Mouse (Mus musculus) heart, adult 9 months (tissue): ENCODE measurements around the gene Ybey.
A peak's percentile ranks its signal among the peaks of the same experiment; 100 is the strongest.

Source experiments
- DNase-seq, 2 experiments: peaks; one replicate each; pipeline ENCODE4 v3.0.0; 2022; ENCODE audit warnings: low spot score in 2 of 2

Ybey gene

DNA sequence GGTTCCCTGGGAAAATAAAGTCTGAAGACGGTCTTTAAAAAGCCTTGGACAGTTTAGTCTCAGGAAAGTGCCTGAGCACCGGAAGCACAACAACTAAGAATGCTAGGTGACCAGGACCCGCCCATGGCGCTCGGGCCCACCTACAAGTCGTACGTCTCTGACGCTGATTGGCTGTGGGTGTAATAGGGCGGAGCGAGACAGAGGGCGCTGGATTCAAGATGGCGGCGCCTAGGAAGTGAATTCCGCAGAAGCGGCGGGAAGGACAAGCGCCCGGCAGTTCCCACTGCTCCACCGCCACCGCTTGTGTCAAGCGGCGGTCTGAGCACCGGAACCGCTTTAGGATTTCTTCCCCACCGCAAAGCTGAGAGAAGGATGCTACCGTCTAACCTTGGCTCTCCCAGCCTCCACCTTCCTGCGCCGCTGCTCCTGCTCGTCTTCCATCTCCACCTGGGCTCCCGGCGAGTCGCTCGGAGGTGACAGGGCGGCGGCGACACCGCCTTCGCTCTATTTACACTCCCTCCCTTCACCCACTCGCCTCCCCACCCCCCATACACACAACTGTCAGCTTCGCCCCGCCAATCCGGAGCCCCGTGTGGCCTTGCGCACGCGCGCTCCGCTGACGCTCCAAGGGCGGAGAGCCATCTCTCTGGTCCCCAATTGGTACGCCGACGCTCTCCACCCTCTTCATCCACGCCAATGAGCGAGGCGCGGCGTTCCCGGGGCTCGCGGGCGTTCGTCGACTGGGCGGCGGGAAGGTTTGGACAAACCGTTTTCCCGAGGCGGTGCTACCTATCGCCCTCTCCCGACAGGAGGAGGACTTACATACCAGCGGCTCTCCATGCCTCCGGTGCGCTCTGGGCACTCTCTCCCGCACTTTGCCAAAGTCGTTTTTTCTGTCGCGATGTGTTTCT, 26.5 kb downstream of the Ybey start, which contains the start of gene Pcnt:
Pcnt (minus strand) TSS at position 609 of the 911 bp plus-strand sequence.
- peak; percentile 97 to 98 for DNase-seq

DNA sequence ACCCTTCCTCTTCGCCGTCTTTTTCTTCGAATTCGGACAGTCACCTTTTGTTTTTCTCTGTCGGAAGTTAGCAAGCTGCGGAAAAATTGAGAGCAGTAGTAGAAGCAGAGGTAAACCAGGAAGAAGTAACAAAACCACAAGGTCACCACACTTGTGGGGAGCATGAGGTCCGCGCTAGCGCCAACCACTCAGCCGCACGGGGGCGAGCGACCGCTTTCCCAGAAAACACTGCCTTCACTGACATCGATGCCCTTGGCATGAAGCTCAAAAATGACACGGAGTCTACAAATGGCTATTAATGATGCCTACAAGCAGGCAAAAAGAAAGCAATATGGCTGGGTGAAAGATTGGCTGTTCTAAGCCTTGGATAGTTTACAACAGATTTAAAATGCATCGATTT, 28.6 kb downstream of the Ybey start, which contains the start of gene AC141477.1:
AC141477.1 (minus strand) TSS at position 164 of the 400 bp plus-strand sequence.
- DNase-seq: no peak

DNA sequence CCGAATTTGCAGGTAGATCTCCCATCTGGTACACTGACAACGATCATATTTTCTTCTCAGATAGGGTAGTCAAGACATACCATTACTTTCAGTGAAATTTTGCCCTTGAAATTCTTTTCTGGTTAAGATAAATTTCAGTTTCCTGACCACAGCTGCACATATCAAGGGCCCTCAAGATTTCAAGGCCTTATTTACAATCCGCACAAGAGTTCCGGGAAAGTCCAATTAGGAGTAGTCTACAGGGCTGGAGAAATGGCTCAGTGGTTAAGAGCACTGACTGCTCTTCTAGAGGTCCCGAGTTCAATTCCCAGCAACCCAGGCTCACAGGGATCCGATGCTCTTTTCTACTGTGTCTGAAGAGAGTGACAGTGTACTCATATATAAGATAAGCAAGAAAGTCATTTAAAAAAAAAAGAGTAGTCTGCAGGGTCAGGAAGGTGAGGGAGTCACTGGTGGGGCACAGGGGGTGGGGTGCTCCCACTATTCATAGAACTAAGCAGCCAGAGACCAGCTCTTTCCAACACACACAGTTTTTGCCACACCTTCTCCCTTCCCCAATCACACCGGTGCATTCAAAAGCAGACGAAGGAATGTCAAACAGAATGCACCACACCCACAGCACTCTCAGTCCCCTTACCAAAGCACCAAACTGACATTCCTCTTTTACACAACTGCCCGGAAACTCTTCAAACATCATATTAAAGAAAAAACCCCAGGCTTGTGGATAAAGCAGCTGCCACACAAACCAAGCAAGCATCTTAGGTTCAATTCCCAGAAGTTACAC, 29.6 kb downstream of the Ybey start:
- no peak for DNase-seq

DNA sequence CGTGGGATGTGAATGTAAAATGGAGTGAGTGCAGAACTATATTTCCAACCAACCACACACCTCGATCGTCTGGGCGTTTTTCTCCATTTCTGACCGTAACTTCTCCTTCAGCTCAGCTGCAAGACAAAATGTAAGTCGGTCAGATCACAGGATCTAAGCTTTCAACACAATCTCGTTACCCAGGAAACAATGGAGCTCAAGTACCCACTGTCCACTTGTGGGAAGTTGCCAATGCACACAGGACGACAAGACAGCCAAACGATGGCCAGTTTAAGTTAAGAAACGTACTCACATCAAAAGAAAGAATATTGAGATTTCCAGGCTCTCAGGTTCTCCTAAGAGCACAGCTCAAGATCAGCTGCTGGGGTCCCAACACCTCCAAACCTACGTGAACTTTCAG, 35.0 kb downstream of the Ybey start:
- no peak for DNase-seq

DNA sequence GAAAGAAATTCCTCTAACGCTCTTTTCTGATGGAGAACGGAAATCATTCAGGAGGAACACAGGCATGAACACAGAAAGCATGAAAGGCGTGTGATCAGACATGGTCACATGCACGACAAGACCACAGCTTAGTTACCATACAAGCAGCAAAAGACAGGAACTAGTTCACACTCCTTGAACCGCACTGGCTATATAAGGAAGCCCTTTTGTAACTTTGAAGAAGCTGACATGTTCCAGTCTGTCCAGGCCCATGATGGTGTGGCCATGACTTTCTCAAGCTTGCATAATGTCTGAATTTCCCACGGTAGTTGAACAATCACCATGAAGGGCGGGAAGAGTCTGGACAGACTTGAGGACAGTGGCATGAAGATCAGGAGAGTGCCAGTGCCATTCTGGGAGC, 43.2 kb downstream of the Ybey start:
- DNase-seq: no peak

DNA sequence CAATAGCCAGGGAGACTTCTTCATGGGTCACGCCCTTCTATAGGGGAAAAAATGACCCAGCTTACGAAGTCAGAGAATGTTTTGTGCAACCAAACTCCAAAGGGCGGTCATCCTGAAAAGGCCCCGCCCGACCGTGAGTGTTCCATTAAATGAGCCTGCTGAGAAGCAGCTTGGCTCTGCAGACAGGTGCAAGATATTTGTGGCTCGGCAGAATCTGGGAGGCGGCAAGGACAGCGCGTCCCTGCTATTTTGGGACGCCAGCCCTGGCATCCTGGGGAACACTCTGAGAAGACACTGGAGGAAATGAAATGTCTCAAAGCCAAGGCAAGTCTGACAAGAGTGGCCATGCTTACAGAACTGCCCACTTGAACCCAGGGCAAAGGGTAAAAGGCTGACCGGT, 52.1 kb downstream of the Ybey start:
- DNase-seq: peak; percentile 51 to 75
